ENCODE assay signal across 26 mouse cellular contexts in genomic region chrX:8002971-8003370, GRCm38 (mm10). TPM values are rescaled to one million over a fixed set of nuclear protein-coding genes. Genes with fewer than 3 reads are reported as not detected.
A peak's percentile ranks its signal among the peaks of the same experiment; 100 is the strongest.
DNase-seq lines count a peak whose midpoint lies in the region; ATAC-seq and TF ChIP-seq lines count a peak whose summit lies in the region.
"Had no signal": no experiment of that assay in that cellular context is flagged by ENCODE, and none has a peak within 500 bp of the region (broad histone marks: within the 10 kb centered on the region; RNA-seq: fewer than 3 reads in every experiment).

No protein-coding gene starts in this region.

- H3K27me3 ChIP-seq in kidney, adult 2 months (replicated peaks; ENCODE audit: control insufficient read depth, insufficient read depth, low read length) = no peaks in the 10 kb centered on the region
- H3K27me3 ChIP-seq in liver, postnatal 0 days (ENCODE audit: insufficient read depth, low read length) = no peaks in the 10 kb centered on the region
- H3K27me3 ChIP-seq in liver, embryonic 12.5 days (replicated peaks) = no peaks in the 10 kb centered on the region
- no peaks in the 10 kb centered on the region for H3K27me3 ChIP-seq in MEL (ENCODE audit: control insufficient read depth in 1 of 2, insufficient read depth in 2 of 2, low read length in 2 of 2)
- no peaks in the 10 kb centered on the region for H3K27me3 ChIP-seq in midbrain, embryonic 10.5 days (ENCODE audit: low read depth, poor library complexity, severe bottlenecking)
- H3K27me3 ChIP-seq: embryonic facial prominence, embryonic 12.5 days; forebrain, embryonic 12.5 days; heart, embryonic 12.5 days; intestine, embryonic 15.5 days had no signal

- no peak overlapping the region for H3K4me2 ChIP-seq in liver, postnatal 0 days (ENCODE audit: low read depth, low read length)
- H3K4me2 ChIP-seq in liver, embryonic 12.5 days = no peak overlapping the region
- H3K4me2 ChIP-seq: embryonic facial prominence, embryonic 12.5 days; forebrain, embryonic 12.5 days; heart, embryonic 12.5 days; hindbrain, embryonic 14.5 days; intestine, embryonic 15.5 days had no signal

- TF ChIP-seq CTCF in kidney, adult 2 months (conservative IDR thresholded peaks at IDR 0.05; ENCODE audit: insufficient read depth, insufficient read length, low read depth, low read length) = 0 out of 2 replicates have a peak, but pooled peaks have one; percentile 5
- peak; percentile 31 for TF ChIP-seq CTCF in liver, postnatal 0 days (IDR thresholded peaks at IDR 0.05; ENCODE audit: low read depth)
- peak in 1 of 3 experiments; percentile 17; a peak in 1 of 6 replicates for TF ChIP-seq CTCF in MEL (IDR thresholded peaks at IDR 0.05 in 2 of 3, conservative IDR thresholded peaks at IDR 0.05 in 1 of 3; ENCODE audit: control insufficient read depth in 1 of 3, insufficient read depth in 1 of 3, low read depth in 2 of 3, low read length in 3 of 3, poor library complexity in 1 of 3, severe bottlenecking in 1 of 3)

- no peak overlapping the region for H3K27ac ChIP-seq in kidney, adult 2 months (ENCODE audit: insufficient read depth, low read depth, low read length)
- no peak overlapping the region for H3K27ac ChIP-seq in liver, postnatal 0 days (ENCODE audit: low read depth)
- H3K27ac ChIP-seq in liver, embryonic 12.5 days = no peak overlapping the region
- H3K27ac ChIP-seq in MEL (ENCODE audit: control insufficient read depth, low read depth, low read length) = no peak overlapping the region
- H3K27ac ChIP-seq in midbrain, embryonic 10.5 days (replicated peaks) = no peak overlapping the region
- H3K27ac ChIP-seq: embryonic facial prominence, embryonic 12.5 days; forebrain, embryonic 12.5 days; heart, adult 2 months; hindbrain, embryonic 10.5 days; hindbrain, embryonic 14.5 days; intestine, embryonic 15.5 days had no signal

- TF ChIP-seq EP300 in liver, postnatal 0 days (IDR thresholded peaks at IDR 0.05; ENCODE audit: low read depth) = no peak
- no peak for TF ChIP-seq EP300 in MEL (IDR thresholded peaks at IDR 0.05; ENCODE audit: low read depth in 1 of 2, low read length in 2 of 2)

- no peaks in the 10 kb centered on the region for H3K36me3 ChIP-seq in kidney, adult 2 months (ENCODE audit: control insufficient read depth, insufficient read depth, low read length)
- no peaks in the 10 kb centered on the region for H3K36me3 ChIP-seq in liver, postnatal 0 days (replicated peaks; ENCODE audit: insufficient read depth, low read length)
- no peaks in the 10 kb centered on the region for H3K36me3 ChIP-seq in liver, embryonic 12.5 days
- H3K36me3 ChIP-seq in MEL (ENCODE audit: control insufficient read depth in 1 of 2, insufficient read depth in 2 of 2, low read length in 2 of 2) = peaks cover 0 to 2% of the 10 kb centered on the region in 2 experiments; a peak in 3 of 4 replicates
- H3K36me3 ChIP-seq in midbrain, embryonic 10.5 days = no peaks in the 10 kb centered on the region
- H3K36me3 ChIP-seq: embryonic facial prominence, embryonic 12.5 days; forebrain, embryonic 12.5 days; G1E; heart, embryonic 12.5 days; hindbrain, embryonic 10.5 days; intestine, embryonic 15.5 days had no signal

- no peak overlapping the region for H3K4me3 ChIP-seq in kidney, adult 2 months (ENCODE audit: insufficient read depth, low read depth, low read length)
- no peak overlapping the region for H3K4me3 ChIP-seq in liver, postnatal 0 days (ENCODE audit: low read depth, low read length)
- H3K4me3 ChIP-seq in liver, embryonic 12.5 days = no peak overlapping the region
- H3K4me3 ChIP-seq in MEL (ENCODE audit: control insufficient read depth in 1 of 2, insufficient read depth in 1 of 2, low read depth in 2 of 2, low read length in 2 of 2) = no peak overlapping the region
- no peak overlapping the region for H3K4me3 ChIP-seq in midbrain, embryonic 10.5 days
- H3K4me3 ChIP-seq: embryonic facial prominence, embryonic 12.5 days; forebrain, embryonic 12.5 days; heart, adult 2 months; heart, embryonic 12.5 days; hindbrain, embryonic 10.5 days; intestine, embryonic 15.5 days had no signal

- no peaks in the 10 kb centered on the region for H3K4me1 ChIP-seq in kidney, adult 2 months (ENCODE audit: control insufficient read depth, insufficient read depth, low read length)
- no peaks in the 10 kb centered on the region for H3K4me1 ChIP-seq in liver, postnatal 0 days (ENCODE audit: insufficient read depth)
- peaks cover 24% of the 10 kb centered on the region for H3K4me1 ChIP-seq in liver, embryonic 12.5 days
- 0 out of 4 replicates have a peak, but pooled peaks cover 0 to 4% of the 10 kb centered on the region in 2 experiments for H3K4me1 ChIP-seq in MEL (ENCODE audit: control insufficient read depth in 1 of 2, insufficient read depth in 2 of 2, low read length in 2 of 2)
- H3K4me1 ChIP-seq in midbrain, embryonic 10.5 days = no peaks in the 10 kb centered on the region
- H3K4me1 ChIP-seq: embryonic facial prominence, embryonic 12.5 days; forebrain, embryonic 12.5 days; heart, embryonic 12.5 days; hindbrain, embryonic 10.5 days; intestine, embryonic 15.5 days had no signal

- ATAC-seq in liver, postnatal 0 days = no peak
- ATAC-seq in liver, embryonic 12.5 days = no peak
- ATAC-seq in cerebellum, adult (ENCODE audit: insufficient number of reproducible peaks, low FRiP score, low TSS enrichment) = no peak
- ATAC-seq: forebrain, embryonic 16.5 days; intestine, embryonic 15.5 days had no signal

- no peak for TF ChIP-seq POLR2A in kidney, adult 2 months (IDR thresholded peaks at IDR 0.05; ENCODE audit: low read depth, low read length)
- TF ChIP-seq POLR2A in MEL (IDR thresholded peaks at IDR 0.05; ENCODE audit: control insufficient read depth in 1 of 2, insufficient read depth in 1 of 2, low read depth in 1 of 2, low read length in 2 of 2, poor library complexity in 1 of 2) = no peak

- no peaks in the 10 kb centered on the region for H3K9me3 ChIP-seq in liver, postnatal 0 days (ENCODE audit: low read length)
- H3K9me3 ChIP-seq in liver, embryonic 12.5 days (replicated peaks) = no peaks in the 10 kb centered on the region
- H3K9me3 ChIP-seq in MEL (replicated peaks; ENCODE audit: insufficient read depth, low read length) = no peaks in the 10 kb centered on the region
- H3K9me3 ChIP-seq in midbrain, embryonic 10.5 days (replicated peaks) = 0 out of 2 replicates have a peak, but pooled peaks cover 13% of the 10 kb centered on the region
- H3K9me3 ChIP-seq: embryonic facial prominence, embryonic 12.5 days; forebrain, embryonic 12.5 days; G1E; heart, embryonic 12.5 days; hindbrain, embryonic 10.5 days; intestine, embryonic 15.5 days had no signal

- TF ChIP-seq RAD21 in MEL (IDR thresholded peaks at IDR 0.05; ENCODE audit: low read depth, low read length) = peak; percentile 40

- no peak overlapping the region for H3K9ac ChIP-seq in liver, postnatal 0 days (replicated peaks)
- H3K9ac ChIP-seq in liver, embryonic 12.5 days = no peak overlapping the region
- H3K9ac ChIP-seq in MEL (ENCODE audit: control insufficient read depth, low read depth, low read length, poor library complexity, severe bottlenecking) = no peak overlapping the region
- H3K9ac ChIP-seq: embryonic facial prominence, embryonic 12.5 days; forebrain, embryonic 12.5 days; heart, embryonic 12.5 days; hindbrain, embryonic 14.5 days; intestine, embryonic 15.5 days had no signal

- no peak for DNase-seq in kidney, adult 2 months
- no peak for DNase-seq in kidney, postnatal 36 days
- no peak for DNase-seq in liver, postnatal 0 days
- no peak for DNase-seq in MEL (ENCODE audit: low read depth, low spot score)
- no peak for DNase-seq in midbrain, embryonic 10.5 days (ENCODE audit: low spot score)
- no peak for DNase-seq in right cerebral cortex, postnatal 4 days
- DNase-seq: adrenal gland, adult 2 months; adrenal gland, postnatal 25 days; cerebellum, adult 2 months; cerebellum, postnatal 14 days; gastrocnemius, postnatal 10 days; heart, adult 2 months had no signal

- WGBS in kidney, adult 2 months = 61% methylated on average over 4 of the region's 4 CpGs
- 71% methylated on average over 4 of the region's 4 CpGs for WGBS in liver, postnatal 0 days (ENCODE audit: insufficient replicate concordance)
- WGBS in liver, embryonic 12.5 days (ENCODE audit: insufficient replicate concordance) = 55% methylated on average over 4 of the region's 4 CpGs
- WGBS in midbrain, embryonic 10.5 days = 48% methylated on average over 4 of the region's 4 CpGs

- H3K79me2 ChIP-seq in MEL (ENCODE audit: control insufficient read depth, insufficient read depth, low read length, poor library complexity) = no peaks in the 10 kb centered on the region

TF ChIP-seq in MEL, 35 proteins besides CTCF, POLR2A, EP300 and RAD21 (continues in another document):
- TF ChIP-seq UBTF (IDR thresholded peaks at IDR 0.05; ENCODE audit: borderline replicate concordance, insufficient read depth, low read depth, low read length) (no peak), ZC3H11A (IDR thresholded peaks at IDR 0.05; ENCODE audit: low read depth, low read length) (peak; percentile 43)

RNA-seq across cellular contexts. Expression of gene Glod5, which starts 15.3 kb away (rescaled TPM):
- polyA plus RNA-seq in kidney, adult 2 months (2012; rRNA removed) = 28.9 and 42.2 TPM in 2 replicates
- polyA plus RNA-seq in liver, postnatal 0 days (2015; fragmentation: Nextera tagmentation; extraction: Ambion mirVana) = 2.6 and 4.3 TPM in 2 replicates
- polyA plus RNA-seq in liver, embryonic 12.5 days (2016; fragmentation: Nextera tagmentation; extraction: Ambion mirVana) = 0.25 TPM in 1 of 2 replicates, not detected in the other
- total RNA-seq in MEL (2012; rRNA removed) = not detected in 2 replicates
- under 1 TPM in 1 of 2 experiments, not detected in 1; 0.11 TPM for polyA plus RNA-seq in MEL (2012; ENCODE audit: insufficient read depth in 1 of 2, insufficient read length in 2 of 2, low read depth in 1 of 2, low replicate concordance in 2 of 2, missing spikeins in 1 of 2)
- 0.54 and 0.56 TPM in 2 replicates for polyA plus RNA-seq in midbrain, embryonic 10.5 days (2016; fragmentation: Nextera tagmentation; extraction: Ambion mirVana)
- total RNA-seq: adrenal gland, adult 2 months; adrenal gland, postnatal 25 days; common myeloid progenitor, adult 5-6 weeks; G1E; gastrocnemius, postnatal 10 days; gastrocnemius, postnatal 4 days; heart, adult 2 months; heart, postnatal 25 days had no signal
- polyA plus RNA-seq: adrenal gland, adult 2 months; embryonic facial prominence, embryonic 12.5 days; G1E; heart, adult 2 months; heart, embryonic 12.5 days; hindbrain, embryonic 10.5 days had no signal

RNA-seq across cellular contexts. Expression of gene Gata1, which starts 25.1 kb away (rescaled TPM):
- polyA plus RNA-seq in kidney, adult 2 months (2012; rRNA removed) = 0.09 and 0.15 TPM in 2 replicates
- 39.8 and 43.2 TPM in 2 replicates for polyA plus RNA-seq in liver, postnatal 0 days (2015; fragmentation: Nextera tagmentation; extraction: Ambion mirVana)
- polyA plus RNA-seq in liver, embryonic 12.5 days (2016; fragmentation: Nextera tagmentation; extraction: Ambion mirVana) = 148 and 156 TPM in 2 replicates
- 321 and 385 TPM in 2 replicates for total RNA-seq in MEL (2012; rRNA removed)
- 100 to 1,000 TPM; 128 to 496 TPM for polyA plus RNA-seq in MEL (2012; ENCODE audit: insufficient read depth in 1 of 2, insufficient read length in 2 of 2, low read depth in 1 of 2, low replicate concordance in 2 of 2, missing spikeins in 1 of 2)
- polyA plus RNA-seq in midbrain, embryonic 10.5 days (2016; fragmentation: Nextera tagmentation; extraction: Ambion mirVana) = 5.4 and 7.8 TPM in 2 replicates
- total RNA-seq: adrenal gland, postnatal 25 days had no signal
- polyA plus RNA-seq: cerebellum, adult 2 months; forebrain, embryonic 16.5 days; frontal cortex, adult 2 months; hindbrain, embryonic 14.5 days had no signal

RNA-seq across cellular contexts. Expression of gene Hdac6, which starts 55.3 kb away (rescaled TPM):
- 65.1 and 86.2 TPM in 2 replicates for polyA plus RNA-seq in kidney, adult 2 months (2012; rRNA removed)
- polyA plus RNA-seq in liver, postnatal 0 days (2015; fragmentation: Nextera tagmentation; extraction: Ambion mirVana) = 10.3 and 11.8 TPM in 2 replicates
- polyA plus RNA-seq in liver, embryonic 12.5 days (2016; fragmentation: Nextera tagmentation; extraction: Ambion mirVana) = 15.4 and 15.8 TPM in 2 replicates
- total RNA-seq in MEL (2012; rRNA removed) = 6.3 and 7.8 TPM in 2 replicates
- polyA plus RNA-seq in MEL (2012; ENCODE audit: insufficient read depth in 1 of 2, insufficient read length in 2 of 2, low read depth in 1 of 2, low replicate concordance in 2 of 2, missing spikeins in 1 of 2) = 10 to 100 TPM in 1 of 2 experiments, not detected in 1; 19.7 TPM
- 71.7 and 85.0 TPM in 2 replicates for polyA plus RNA-seq in midbrain, embryonic 10.5 days (2016; fragmentation: Nextera tagmentation; extraction: Ambion mirVana)
